Mouse (Mus musculus): ENCODE data around the gene Kremen1.

GRCm38 (mm10) chr11:5158056-5158455 lies 103.3 kb downstream of the Kremen1 start:
- TF ChIP-seq CTCF (IDR thresholded peaks at IDR 0.05; ENCODE audit: borderline replicate concordance, control insufficient read depth, extremely low read depth, insufficient read depth, low read length, poor library complexity), result no peak
- TF ChIP-seq POLR2A (IDR thresholded peaks at IDR 0.05; ENCODE audit: control insufficient read depth, extremely low read depth, insufficient read depth, low read length, poor library complexity), result no peak
